Mouse (Mus musculus) CH12.LX (cell line): ENCODE measurements around the gene Hapln1. TPM values are rescaled to one million over a fixed set of nuclear protein-coding genes. Genes with fewer than 3 reads are reported as not detected.

ENCODE experiments used
- DNase-seq: peaks from one replicate; pipeline ENCODE4 v3.0.0-alpha.2; 2013; ENCODE audit errors: extremely low read depth
- H3K27ac ChIP-seq: 2 replicates; pipeline ENCODE4 v1.5.1; 2012; ENCODE audit warnings: low read depth, mild to moderate bottlenecking, control low read depth, moderate library complexity; ENCODE audit not compliant: insufficient read depth
- H3K27me3 ChIP-seq: replicated peaks from 2 replicates; pipeline ENCODE3; 2012; ENCODE audit warnings: inconsistent platforms
- H3K36me3 ChIP-seq, 2 experiments: replicated peaks in 1 of 2; 2 replicates each; pipeline versions ENCODE3 to v1.6.1; 2012; ENCODE audit warnings: inconsistent platforms in 1 of 2, low read length in 1 of 2, mild to moderate bottlenecking in 1 of 2, mixed read lengths in 1 of 2, moderate library complexity in 1 of 2; ENCODE audit not compliant: control insufficient read depth in 1 of 2, insufficient read depth in 1 of 2
- H3K4me1 ChIP-seq, 2 experiments: 2 replicates each; pipeline ENCODE4 v1.6.1; 2012; ENCODE audit warnings: inconsistent platforms in 1 of 2, moderate library complexity in 1 of 2; ENCODE audit not compliant: insufficient read depth in 2 of 2, control insufficient read depth in 1 of 2
- H3K4me2 ChIP-seq: 2 replicates; pipeline ENCODE4 v1.6.1; 2012; ENCODE audit warnings: low read depth, mild to moderate bottlenecking, control low read depth; ENCODE audit not compliant: poor library complexity, insufficient read depth, severe bottlenecking
- H3K4me3 ChIP-seq, 3 experiments: fragments of 150-350 bp in 1 of 3; sonication (generic) in 1 of 3; replicated peaks in 1 of 3; 2 replicates each; pipeline versions ENCODE3 to v1.5.1; 2011 to 2012; ENCODE audit warnings: low read depth in 2 of 3, low read length in 2 of 3, mild to moderate bottlenecking in 2 of 3, moderate library complexity in 2 of 3, control low read depth in 1 of 3, improper control_type of control experiment in 1 of 3, inconsistent platforms in 1 of 3, mixed read lengths in 1 of 3; ENCODE audit not compliant: poor library complexity in 1 of 3
- H3K79me2 ChIP-seq: replicated peaks from 2 replicates; pipeline ENCODE4 v1.6.1; 2012; ENCODE audit warnings: mild to moderate bottlenecking, moderate library complexity; ENCODE audit not compliant: control insufficient read depth, poor library complexity, insufficient read depth, severe bottlenecking; ENCODE audit errors: extremely low read depth
- H3K9ac ChIP-seq: 2 replicates; pipeline ENCODE4 v1.6.1; 2012; ENCODE audit warnings: low read depth, mild to moderate bottlenecking, control low read depth, moderate library complexity; ENCODE audit not compliant: insufficient read depth
- H3K9me3 ChIP-seq: replicated peaks from 2 replicates; pipeline ENCODE3; 2012; ENCODE audit warnings: low read length, inconsistent platforms, mixed read lengths
- BHLHE40 ChIP-seq: IDR thresholded peaks from 2 replicates; pipeline ENCODE4 v1.6.1; 2011; ENCODE audit warnings: mild to moderate bottlenecking, low read depth, low read length, improper control_type of control experiment
- CHD2 ChIP-seq: IDR thresholded peaks from 2 replicates; pipeline ENCODE4 v1.6.1; 2011; ENCODE audit warnings: low read length, improper control_type of control experiment
- CTCF ChIP-seq, 2 experiments: IDR thresholded peaks in 1 of 2; conservative IDR thresholded peaks in 1 of 2; 2 replicates each; pipeline ENCODE4 v1.5.1; 2011 to 2012; ENCODE audit warnings: low read depth in 2 of 2, low read length in 2 of 2, improper control_type of control experiment in 1 of 2, inconsistent platforms in 1 of 2, mild to moderate bottlenecking in 1 of 2, moderate library complexity in 1 of 2
- E2F4 ChIP-seq: IDR thresholded peaks from 2 replicates; pipeline ENCODE4 v1.6.1; 2011; ENCODE audit warnings: low read depth, low read length, improper control_type of control experiment; ENCODE audit not compliant: insufficient replicate concordance
- ELF1 ChIP-seq: IDR thresholded peaks from 2 replicates; pipeline ENCODE4 v1.6.1; 2014; ENCODE audit warnings: low read depth, mild to moderate bottlenecking, inconsistent platforms, low read length, improper control_type of control experiment
- EP300 ChIP-seq: IDR thresholded peaks from 2 replicates; pipeline ENCODE4 v1.6.1; 2011; ENCODE audit warnings: low read length, improper control_type of control experiment
- ETS1 ChIP-seq: conservative IDR thresholded peaks from 2 replicates; pipeline ENCODE4 v1.6.1; 2012; ENCODE audit warnings: low read depth, mild to moderate bottlenecking, inconsistent platforms, low read length, improper control_type of control experiment, moderate library complexity
- HCFC1 ChIP-seq: IDR thresholded peaks from 2 replicates; pipeline ENCODE4 v1.6.1; 2012; ENCODE audit warnings: low read depth, mild to moderate bottlenecking, inconsistent platforms, low read length, improper control_type of control experiment
- IRF4 ChIP-seq: IDR thresholded peaks from 2 replicates; pipeline ENCODE4 v1.6.1; 2014; ENCODE audit warnings: low read depth, mild to moderate bottlenecking, inconsistent platforms, low read length, improper control_type of control experiment
- JUN ChIP-seq: IDR thresholded peaks from 2 replicates; pipeline ENCODE4 v1.6.1; 2011; ENCODE audit warnings: low read depth, mild to moderate bottlenecking, low read length, improper control_type of control experiment, moderate library complexity; ENCODE audit not compliant: insufficient read depth
- JUND ChIP-seq: conservative IDR thresholded peaks from 2 replicates; pipeline ENCODE4 v1.6.1; 2011; ENCODE audit warnings: low read depth, low read length, improper control_type of control experiment
- KAT2A ChIP-seq: IDR thresholded peaks from 2 replicates; pipeline ENCODE4 v1.6.1; 2012; ENCODE audit warnings: low read length, improper control_type of control experiment, inconsistent platforms; ENCODE audit not compliant: insufficient replicate concordance
- MAFK ChIP-seq: IDR thresholded peaks from 2 replicates; pipeline ENCODE4 v1.6.1; 2011; ENCODE audit warnings: low read length, improper control_type of control experiment; ENCODE audit not compliant: insufficient replicate concordance
- MAZ ChIP-seq: IDR thresholded peaks from 2 replicates; pipeline ENCODE4 v1.6.1; 2012; ENCODE audit warnings: low read depth, mild to moderate bottlenecking, inconsistent platforms, low read length, improper control_type of control experiment, moderate library complexity
- MEF2A ChIP-seq: IDR thresholded peaks from 2 replicates; pipeline ENCODE4 v1.6.1; 2014; ENCODE audit warnings: low read depth, mild to moderate bottlenecking, inconsistent platforms, low read length, improper control_type of control experiment, borderline replicate concordance
- MXI1 ChIP-seq: IDR thresholded peaks from 2 replicates; pipeline ENCODE4 v1.6.1; 2011; ENCODE audit warnings: mild to moderate bottlenecking, low read depth, low read length, improper control_type of control experiment
- MYC ChIP-seq: IDR thresholded peaks from 2 replicates; pipeline ENCODE4 v1.6.1; 2011; ENCODE audit warnings: low read depth, mild to moderate bottlenecking, improper control_type of control experiment, low read length
- NELFE ChIP-seq: IDR thresholded peaks from 2 replicates; pipeline ENCODE4 v1.6.1; 2011; ENCODE audit warnings: low read depth, low read length, improper control_type of control experiment
- NRF1 ChIP-seq: IDR thresholded peaks from 2 replicates; pipeline ENCODE4 v1.6.1; 2014; ENCODE audit warnings: low read depth, mild to moderate bottlenecking, inconsistent platforms, low read length, improper control_type of control experiment, moderate library complexity
- POLR2A ChIP-seq: IDR thresholded peaks from 2 replicates; pipeline ENCODE4 v1.6.1; 2011; ENCODE audit warnings: low read depth, mild to moderate bottlenecking, improper control_type of control experiment, low read length
- POLR2AphosphoS2 ChIP-seq: IDR thresholded peaks from 2 replicates; pipeline ENCODE4 v1.6.1; 2011; ENCODE audit warnings: low read depth, low read length, improper control_type of control experiment
- RAD21 ChIP-seq: IDR thresholded peaks from 2 replicates; pipeline ENCODE4 v1.6.1; 2011; ENCODE audit warnings: low read depth, mild to moderate bottlenecking, low read length, improper control_type of control experiment, moderate library complexity
- RCOR1 ChIP-seq: conservative IDR thresholded peaks from 2 replicates; pipeline ENCODE4 v1.6.1; 2012; ENCODE audit warnings: low read depth, mild to moderate bottlenecking, inconsistent platforms, low read length, improper control_type of control experiment
- SIN3A ChIP-seq: IDR thresholded peaks from 2 replicates; pipeline ENCODE4 v1.6.1; 2012; ENCODE audit warnings: low read length, improper control_type of control experiment, inconsistent platforms
- SMC3 ChIP-seq: IDR thresholded peaks from 2 replicates; pipeline ENCODE4 v1.6.1; 2011; ENCODE audit warnings: low read depth, low read length, improper control_type of control experiment
- TBP ChIP-seq: conservative IDR thresholded peaks from 2 replicates; pipeline ENCODE4 v1.6.1; 2011; ENCODE audit warnings: low read depth, low read length, improper control_type of control experiment
- TCF12 ChIP-seq: IDR thresholded peaks from 2 replicates; pipeline ENCODE4 v1.6.1; 2014; ENCODE audit warnings: low read depth, mild to moderate bottlenecking, inconsistent platforms, low read length, improper control_type of control experiment
- UBTF ChIP-seq: IDR thresholded peaks from 2 replicates; pipeline ENCODE4 v1.6.1; 2012; ENCODE audit warnings: low read depth, mild to moderate bottlenecking, inconsistent platforms, low read length, improper control_type of control experiment, moderate library complexity
- USF1 ChIP-seq: IDR thresholded peaks from 2 replicates; pipeline ENCODE4 v1.6.1; 2014; ENCODE audit warnings: low read depth, mild to moderate bottlenecking, inconsistent platforms, low read length, improper control_type of control experiment
- ZC3H11A ChIP-seq: IDR thresholded peaks from 2 replicates; pipeline ENCODE4 v1.6.1; 2012; ENCODE audit warnings: low read depth, mild to moderate bottlenecking, inconsistent platforms, low read length, improper control_type of control experiment
- ZKSCAN1 ChIP-seq: IDR thresholded peaks from 2 replicates; pipeline ENCODE4 v1.6.1; 2012; ENCODE audit warnings: low read depth, inconsistent platforms, low read length, improper control_type of control experiment, borderline replicate concordance
- ZMIZ1 ChIP-seq: IDR thresholded peaks from 2 replicates; pipeline ENCODE4 v1.6.1; 2012; ENCODE audit warnings: low read depth, mild to moderate bottlenecking, inconsistent platforms, low read length, improper control_type of control experiment
- ZNF384 ChIP-seq: IDR thresholded peaks from 2 replicates; pipeline ENCODE4 v1.6.1; 2012; ENCODE audit warnings: low read depth, low read length, improper control_type of control experiment, inconsistent platforms
- dilution Hi-C: fragments of 300-500 bp; cut with MboI; formaldehyde crosslinking; loops from 2 replicates; pipeline ENCODE4 v1.14.3; 2020; ENCODE audit warnings: low sequenced_read_pairs; ENCODE audit not compliant: extremely low pct_unique_long_range_greater_than_20kb, extremely low pct_ligation_motif_present
- in situ Hi-C: fragments of 300-500 bp; cut with MboI; formaldehyde crosslinking; loops from 3 replicates; pipeline ENCODE4 v1.14.3; 2019; ENCODE audit warnings: low sequenced_read_pairs, low pct_ligation_motif_present, low pct_unique_long_range_greater_than_20kb, mixed read lengths
- polyA plus RNA-seq: library from polyadenylated mRNA; unstranded; fragments of >175 nt; gene quantifications from 2 replicates; pipeline ENCODE4 v1.2.1, GENCODE M21; 2012; ENCODE audit warnings: low read depth; ENCODE audit not compliant: insufficient read length
- total RNA-seq, 2 experiments: library from RNA; depleted of rRNA; stranded (reverse); fragments of 300-350 nt in 1 of 2; fragments of >200 nt in 1 of 2; gene quantifications; 2 replicates each; pipeline ENCODE4 v1.2.3; 2012 to 2014

Hapln1 gene
- total and polyA plus RNA-seq, 3 experiments = 0.30 to 2.6 (median 0.46) TPM

- in situ Hi-C loops (no loop called here), dilution Hi-C loops (no loop called here)
- Histone ChIP-seq H3K4me2 (0 out of 2 replicates have a peak overlapping the region, but pooled peaks have one; percentile 4), H3K9ac (no peak overlapping the region), H3K9me3 (no peaks in the 10 kb centered on the region), H3K27ac (no peak overlapping the region), H3K36me3 (no peaks in the 10 kb centered on the region), H3K27me3 (no peaks in the 10 kb centered on the region), H3K79me2 (no peaks in the 10 kb centered on the region), H3K4me1 (peaks cover 4 to 20% of the 10 kb centered on the region in 2 experiments), H3K4me3 (no peak overlapping the region)
- DNase-seq = peak; percentile 87
- TF ChIP-seq ZKSCAN1 = no peak
- no peak for TF ChIP-seq NRF1
- TF ChIP-seq IRF4 = peak; percentile 81
- peak; percentile 39; the same call in 1 of the 2 replicates for TF ChIP-seq BHLHE40
- no peak for TF ChIP-seq UBTF
- TF ChIP-seq RAD21 = no peak; the same call in 1 of the 2 replicates
- peak; percentile 69 for TF ChIP-seq ETS1
- peak; percentile 30; the same call in 1 of the 2 replicates for TF ChIP-seq CHD2
- peak; percentile 81 for TF ChIP-seq MEF2A
- no peak for TF ChIP-seq KAT2A
- no peak for TF ChIP-seq ZNF384
- TF ChIP-seq RCOR1 = no peak; the same call in 1 of the 2 replicates
- TF ChIP-seq SMC3 = no peak
- TF ChIP-seq MYC = no peak
- no peak for TF ChIP-seq ZMIZ1
- TF ChIP-seq MAFK = peak; percentile 58
- peak; percentile 88 for TF ChIP-seq EP300
- TF ChIP-seq HCFC1 = no peak
- no peak for TF ChIP-seq TBP
- TF ChIP-seq SIN3A = peak; percentile 25; the same call in 1 of the 2 replicates
- TF ChIP-seq CTCF (conservative IDR thresholded peaks at IDR 0.05 in 1 of 2, IDR thresholded peaks at IDR 0.05 in 1 of 2; ENCODE audit: low read depth in 2 of 2, low read length in 2 of 2) = no peak
- no peak for TF ChIP-seq MXI1
- TF ChIP-seq JUND = peak; percentile 63; the same call in 1 of the 2 replicates
- TF ChIP-seq ZC3H11A = no peak
- no peak for TF ChIP-seq ELF1
- TF ChIP-seq POLR2AphosphoS2 = no peak
- no peak for TF ChIP-seq POLR2A
- peak; percentile 55 for TF ChIP-seq JUN
- peak; percentile 33; the same call in 1 of the 2 replicates for TF ChIP-seq TCF12
- TF ChIP-seq MAZ = no peak
- no peak for TF ChIP-seq USF1
- TF ChIP-seq NELFE = no peak
- no peak for TF ChIP-seq E2F4
These were observed 18.1 kb upstream of the Hapln1 start for GRCm38 (mm10) chr13:89521507-89521908.
